In the genomic region with DNA sequence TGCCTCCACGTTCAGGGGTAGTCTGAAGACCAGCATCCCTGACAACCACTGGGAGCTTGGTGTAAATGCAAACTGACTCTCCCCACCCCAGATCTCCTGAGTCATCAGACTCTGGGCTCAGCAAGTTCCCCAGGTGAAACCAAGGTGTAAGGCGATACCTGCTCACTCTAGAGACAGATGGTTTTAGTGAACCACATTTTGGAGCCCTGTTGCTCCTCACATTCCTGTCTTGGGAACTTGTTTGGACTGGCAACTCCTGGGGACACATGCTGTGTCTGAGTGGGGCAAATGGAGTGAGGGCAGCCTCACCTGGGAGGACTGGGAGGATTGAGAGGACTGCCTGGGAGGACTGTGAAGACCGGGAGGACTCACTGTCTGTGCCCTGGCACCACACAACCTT, we compare ENCODE assay signal across 22 mouse cellular contexts. TPM values are rescaled to one million over a fixed set of nuclear protein-coding genes. Genes with fewer than 3 reads are reported as not detected.
DNase-seq lines count a peak whose midpoint lies in the region; ATAC-seq and TF ChIP-seq lines count a peak whose summit lies in the region.
"Had no signal": no experiment of that assay in that cellular context is flagged by ENCODE, and none has a peak within 500 bp of the region (broad histone marks: within the 10 kb centered on the region; RNA-seq: fewer than 3 reads in every experiment).

No protein-coding gene starts in this region.

- H3K9me3 ChIP-seq in midbrain, embryonic 11.5 days (ENCODE audit: control insufficient read depth, low read length): no peaks in the 10 kb centered on the region
- H3K9me3 ChIP-seq in midbrain, embryonic 10.5 days (replicated peaks): 0 out of 2 replicates have a peak, but pooled peaks cover 3% of the 10 kb centered on the region
- no peaks in the 10 kb centered on the region for H3K9me3 ChIP-seq in ES-E14 (ENCODE audit: control insufficient read depth, insufficient read depth, low read depth, low read length)
- H3K9me3 ChIP-seq: forebrain, embryonic 13.5 days; forebrain, embryonic 15.5 days had no signal

- in situ Hi-C loops in ES-E14 (cut with MboI; ENCODE audit: low sequenced_read_pairs in 2 of 2, unreplicated experiment in 2 of 2): loop anchor here in 1 of 2 experiments (25.0 kb wide), 2 partner anchors 260 to 385 kb away; no protein-coding TSS in a partner anchor

- ATAC-seq in midbrain, embryonic 11.5 days (ENCODE audit: low FRiP score): no peak
- ATAC-seq: CD4-positive, CD25-positive, alpha-beta regulatory T cell, adult 4 months; forebrain, embryonic 13.5 days; forebrain, embryonic 15.5 days; forebrain, postnatal 0 days had no signal

- H3K27ac ChIP-seq in midbrain, embryonic 11.5 days (ENCODE audit: low read depth, low read length): no peak overlapping the region
- H3K27ac ChIP-seq in midbrain, embryonic 10.5 days (replicated peaks): no peak overlapping the region
- H3K27ac ChIP-seq in ES-E14 (ENCODE audit: insufficient read depth, low read depth, low read length, poor library complexity, severe bottlenecking): peak overlapping the region; percentile 26; the same call in 1 of the 2 replicates
- H3K27ac ChIP-seq: embryonic facial prominence, embryonic 10.5 days; embryonic facial prominence, embryonic 12.5 days; forebrain, embryonic 13.5 days; forebrain, embryonic 15.5 days had no signal

- H3K36me3 ChIP-seq in midbrain, embryonic 11.5 days (ENCODE audit: control insufficient read depth, insufficient read depth, low read length): no peaks in the 10 kb centered on the region
- H3K36me3 ChIP-seq in midbrain, embryonic 10.5 days: no peaks in the 10 kb centered on the region
- no peaks in the 10 kb centered on the region for H3K36me3 ChIP-seq in ES-E14 (ENCODE audit: control insufficient read depth, insufficient read depth, low read length, poor library complexity, severe bottlenecking)
- H3K36me3 ChIP-seq: embryonic facial prominence, embryonic 10.5 days; embryonic facial prominence, embryonic 12.5 days; forebrain, embryonic 15.5 days had no signal

- H3K4me1 ChIP-seq in midbrain, embryonic 11.5 days (ENCODE audit: control insufficient read depth, insufficient read depth, low read length): no peaks in the 10 kb centered on the region
- no peaks in the 10 kb centered on the region for H3K4me1 ChIP-seq in midbrain, embryonic 10.5 days
- peaks cover 3 to 8% of the 10 kb centered on the region in 2 experiments; a peak in 2 of 4 replicates for H3K4me1 ChIP-seq in ES-E14 (ENCODE audit: control insufficient read depth in 2 of 2, insufficient read depth in 2 of 2, low read length in 2 of 2, poor library complexity in 1 of 2)
- H3K4me1 ChIP-seq: forebrain, embryonic 13.5 days; forebrain, embryonic 15.5 days had no signal

- peak; percentile 39 for DNase-seq in midbrain, embryonic 11.5 days (ENCODE audit: low spot score, missing footprints)
- no peak for DNase-seq in midbrain, embryonic 10.5 days (ENCODE audit: low spot score)
- DNase-seq in ES-E14 (ENCODE audit: low read depth, low spot score) (no peak), ZHBTc4 (ENCODE audit: low read depth, low spot score) (peak; percentile 55)
- DNase-seq in kidney, postnatal 25 days: no peak
- DNase-seq: adrenal gland, adult 8-10 months; adrenal gland, postnatal 14 days; adrenal gland, postnatal 36 days; B cell, adult 2 months; cerebellum, adult 11-12 months; cerebellum, adult 2 months; cerebellum, adult 9-10 months; cerebellum, postnatal 10 days; cerebellum, postnatal 25 days; forebrain, postnatal 0 days had no signal

- no peak overlapping the region for H3K4me2 ChIP-seq in midbrain, embryonic 11.5 days
- H3K4me2 ChIP-seq: embryonic facial prominence, embryonic 12.5 days; forebrain, embryonic 13.5 days; forebrain, embryonic 15.5 days had no signal

- H3K4me3 ChIP-seq in midbrain, embryonic 11.5 days (ENCODE audit: low read depth, low read length): no peak overlapping the region
- no peak overlapping the region for H3K4me3 ChIP-seq in midbrain, embryonic 10.5 days
- H3K4me3 ChIP-seq in ES-E14 (ENCODE audit: insufficient read depth in 1 of 2, low read depth in 1 of 2, low read length in 2 of 2, poor library complexity in 1 of 2, severe bottlenecking in 1 of 2): no peak overlapping the region
- H3K4me3 ChIP-seq: embryonic facial prominence, embryonic 10.5 days; embryonic facial prominence, embryonic 12.5 days; forebrain, embryonic 13.5 days; forebrain, embryonic 15.5 days had no signal

- H3K27me3 ChIP-seq in midbrain, embryonic 11.5 days (ENCODE audit: control insufficient read depth, insufficient read depth, low read length): no peaks in the 10 kb centered on the region
- no peaks in the 10 kb centered on the region for H3K27me3 ChIP-seq in midbrain, embryonic 10.5 days (ENCODE audit: low read depth, poor library complexity, severe bottlenecking)
- H3K27me3 ChIP-seq: CH12.LX; embryonic facial prominence, embryonic 12.5 days; forebrain, embryonic 13.5 days; forebrain, embryonic 15.5 days had no signal

- 91% methylated on average over 3 of the region's 3 CpGs for WGBS in midbrain, embryonic 11.5 days
- 97% methylated on average over 3 of the region's 3 CpGs for WGBS in midbrain, embryonic 10.5 days

- no peak overlapping the region for H3K9ac ChIP-seq in midbrain, embryonic 11.5 days (ENCODE audit: low read length)
- no peak overlapping the region for H3K9ac ChIP-seq in ES-E14 (ENCODE audit: insufficient read depth, low read depth, low read length, poor library complexity, severe bottlenecking)
- H3K9ac ChIP-seq: embryonic facial prominence, embryonic 12.5 days; forebrain, embryonic 13.5 days; forebrain, embryonic 15.5 days; forebrain, postnatal 0 days had no signal

TF ChIP-seq in ES-E14, 5 proteins besides CTCF, POLR2A, EP300 and RAD21:
- TF ChIP-seq MAFK (IDR thresholded peaks at IDR 0.05; ENCODE audit: insufficient read depth, low read depth, low read length): peak; percentile 39; the same call in 1 of the 2 replicates
- TF ChIP-seq ZC3H11A (IDR thresholded peaks at IDR 0.05; ENCODE audit: borderline replicate concordance, low read depth, low read length): no peak
- no peak for TF ChIP-seq HCFC1 (IDR thresholded peaks at IDR 0.05; ENCODE audit: borderline replicate concordance, insufficient read depth, low read length)
- no peak for TF ChIP-seq ZNF384 (IDR thresholded peaks at IDR 0.05; ENCODE audit: low read depth, low read length)
- TF ChIP-seq CHD2 (IDR thresholded peaks at IDR 0.05; ENCODE audit: low read depth, low read length): no peak
TF ChIP-seq in ES-E14: peak in this region for 1.

RNA-seq across cellular contexts. Expression of gene Enc1, which starts 13.1 kb away (rescaled TPM):
- polyA plus RNA-seq in midbrain, embryonic 11.5 days (2014; fragmentation: Nextera tagmentation; extraction: Ambion mirVana): 18.4 and 19.8 TPM in 2 replicates
- 7.5 and 11.2 TPM in 2 replicates for polyA plus RNA-seq in midbrain, embryonic 10.5 days (2016; fragmentation: Nextera tagmentation; extraction: Ambion mirVana)
- 63.1 and 73.6 TPM in 2 replicates for total RNA-seq in ES-E14 (2012; rRNA removed)
- total RNA-seq: MEL had no signal

RNA-seq across cellular contexts. Expression of gene Hexb, which starts 29.6 kb away (rescaled TPM):
- 25.8 and 26.1 TPM in 2 replicates for polyA plus RNA-seq in midbrain, embryonic 11.5 days (2014; fragmentation: Nextera tagmentation; extraction: Ambion mirVana)
- 18.5 and 19.8 TPM in 2 replicates for polyA plus RNA-seq in midbrain, embryonic 10.5 days (2016; fragmentation: Nextera tagmentation; extraction: Ambion mirVana)
- total RNA-seq in ES-E14 (2012; rRNA removed): 82.5 and 144 TPM in 2 replicates

Comparison
In these comparisons a context has a peak if more than half of its experiments do, and no peak if none do; other contexts are left out.
1. DNase-seq: peak in midbrain, embryonic 11.5 days (single experiment) and ZHBTc4 (single experiment); none in midbrain, embryonic 10.5 days (single experiment), ES-E14 (single experiment) and kidney, postnatal 25 days (0 of 2).